Mouse (Mus musculus) naive thymus-derived CD4-positive, alpha-beta T cell, adult 2 months (primary cell): Measurements from ENCODE around the gene Idua.
"Not testable (repeated sequence)": the region's sequence is repeated elsewhere in the genome, so short reads cannot be mapped to it uniquely, and the experiment has no call there.

Experiments
- DNase-seq: peaks from one replicate; pipeline ENCODE4 v3.0.0-alpha.2; 2011; ENCODE audit warnings: low read depth

Idua gene

DNA sequence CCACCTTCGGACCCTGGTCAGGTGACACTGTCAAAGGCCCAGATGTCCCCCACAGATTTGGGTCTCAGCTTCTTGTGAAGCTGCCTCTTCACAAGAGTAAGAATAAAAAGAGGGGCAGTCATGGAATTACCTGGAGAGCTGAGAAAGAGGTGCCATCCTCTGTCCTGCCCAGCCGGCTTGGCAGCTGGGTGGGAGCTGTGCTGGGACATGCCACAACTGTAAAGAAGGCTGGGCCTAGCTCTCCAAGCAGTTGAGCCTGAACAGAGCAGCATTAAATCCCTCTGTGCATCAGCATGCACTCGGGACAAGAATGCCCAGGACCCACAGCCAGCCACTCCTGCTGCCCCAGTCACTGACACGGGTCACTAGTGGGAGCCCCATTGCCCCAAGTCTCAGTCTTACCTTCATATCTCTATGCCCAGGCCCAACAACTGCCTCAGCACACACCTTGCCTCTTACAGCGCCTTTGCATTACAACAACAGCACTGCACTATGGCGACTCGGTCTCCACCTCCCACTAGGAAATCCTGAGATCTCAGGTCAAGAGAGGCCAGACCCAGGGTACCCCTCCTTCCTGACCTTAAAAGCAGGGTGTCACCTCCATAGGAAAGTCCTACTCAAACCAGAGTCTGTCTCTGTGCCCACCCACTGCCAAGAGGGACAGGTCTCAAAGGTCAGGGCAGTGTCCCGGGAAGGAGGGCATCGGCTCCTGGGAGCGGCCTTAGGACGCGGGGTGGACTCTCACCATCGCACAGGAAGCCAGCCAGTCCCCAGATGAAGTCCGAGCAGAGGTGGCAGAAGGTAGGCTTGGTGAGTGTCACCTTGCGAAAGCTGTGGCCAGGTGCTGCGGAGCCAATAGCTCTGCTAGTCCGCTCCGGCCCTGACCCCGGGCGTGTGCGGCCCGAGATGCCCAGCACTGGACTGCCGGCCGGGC is at the start of gene Idua:
Gene Idua, plus strand, starts transcription at position 634 of the 934 bp plus-strand sequence.
- peak; percentile 13 for DNase-seq

GRCm38 (mm10) chr5:108610426-108610825 is 49.7 kb upstream of the Idua start:
- no peak for DNase-seq

GRCm38 (mm10) chr5:108621870-108622269 is 38.3 kb upstream of the Idua start:
- DNase-seq = no peak

DNA sequence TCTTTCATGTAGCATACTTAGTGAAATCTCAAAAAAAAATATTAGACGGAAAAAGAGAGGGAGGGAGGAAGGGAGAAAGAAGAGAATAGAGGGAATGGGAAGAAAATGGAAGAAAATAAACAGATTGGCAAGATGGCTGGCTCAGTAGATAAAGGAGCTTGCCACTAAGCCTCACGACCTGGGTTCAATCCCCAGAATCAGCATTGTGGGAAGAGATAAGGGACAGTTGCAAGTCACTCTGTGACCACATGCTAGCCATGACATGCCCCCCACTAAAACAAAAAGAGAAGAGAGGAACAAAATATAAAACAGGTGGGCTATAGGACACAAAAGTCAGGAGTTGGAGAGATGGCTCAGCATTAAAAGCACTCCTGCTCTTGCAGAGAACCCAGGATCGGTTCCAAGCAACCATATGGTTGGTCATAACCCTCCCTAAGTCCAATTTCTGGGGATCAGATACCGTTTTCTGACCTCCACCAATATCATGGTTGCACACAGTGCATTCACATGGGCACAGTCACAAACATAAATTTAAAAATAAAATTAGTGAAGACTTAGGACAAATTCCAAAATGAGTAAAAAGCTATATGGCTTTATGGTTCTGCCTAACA is 34.0 kb upstream of the Idua start:
- no peak for DNase-seq

DNA sequence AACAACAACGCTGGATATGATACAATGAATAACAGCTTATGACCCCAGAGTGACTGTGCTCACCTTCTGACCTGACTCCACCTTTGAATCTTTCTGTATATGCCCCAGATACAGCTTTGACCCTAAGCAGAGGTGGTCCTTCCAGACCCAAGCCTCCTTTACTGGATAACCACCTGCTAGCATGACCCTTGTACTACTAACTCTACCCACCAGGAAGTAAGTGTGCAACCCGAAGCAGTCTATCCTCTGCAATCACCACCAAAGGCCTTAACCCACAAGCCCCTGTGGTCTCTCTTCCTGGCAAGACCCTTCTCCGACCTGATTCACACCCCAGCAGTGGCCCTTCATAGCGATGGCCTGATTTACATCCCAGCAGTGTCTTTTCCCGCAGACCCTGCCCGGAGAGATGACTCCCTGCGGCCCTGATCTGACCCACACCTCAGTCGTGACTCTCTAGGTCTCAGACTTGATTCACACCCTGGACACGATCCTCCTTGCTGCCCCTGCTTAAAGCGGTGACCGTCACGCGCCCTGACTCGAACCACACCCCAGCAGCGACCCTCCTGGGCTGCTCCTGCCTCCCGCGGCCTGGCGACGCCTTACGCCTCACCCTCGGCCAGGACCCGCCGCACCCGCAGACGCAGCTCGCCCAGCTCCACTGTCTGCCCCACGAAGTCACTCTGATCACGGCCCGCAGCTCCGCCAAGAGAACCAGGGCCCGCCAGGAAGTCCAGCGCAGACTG is 31.1 kb upstream of the Idua start:
- DNase-seq = peak; percentile 61

DNA sequence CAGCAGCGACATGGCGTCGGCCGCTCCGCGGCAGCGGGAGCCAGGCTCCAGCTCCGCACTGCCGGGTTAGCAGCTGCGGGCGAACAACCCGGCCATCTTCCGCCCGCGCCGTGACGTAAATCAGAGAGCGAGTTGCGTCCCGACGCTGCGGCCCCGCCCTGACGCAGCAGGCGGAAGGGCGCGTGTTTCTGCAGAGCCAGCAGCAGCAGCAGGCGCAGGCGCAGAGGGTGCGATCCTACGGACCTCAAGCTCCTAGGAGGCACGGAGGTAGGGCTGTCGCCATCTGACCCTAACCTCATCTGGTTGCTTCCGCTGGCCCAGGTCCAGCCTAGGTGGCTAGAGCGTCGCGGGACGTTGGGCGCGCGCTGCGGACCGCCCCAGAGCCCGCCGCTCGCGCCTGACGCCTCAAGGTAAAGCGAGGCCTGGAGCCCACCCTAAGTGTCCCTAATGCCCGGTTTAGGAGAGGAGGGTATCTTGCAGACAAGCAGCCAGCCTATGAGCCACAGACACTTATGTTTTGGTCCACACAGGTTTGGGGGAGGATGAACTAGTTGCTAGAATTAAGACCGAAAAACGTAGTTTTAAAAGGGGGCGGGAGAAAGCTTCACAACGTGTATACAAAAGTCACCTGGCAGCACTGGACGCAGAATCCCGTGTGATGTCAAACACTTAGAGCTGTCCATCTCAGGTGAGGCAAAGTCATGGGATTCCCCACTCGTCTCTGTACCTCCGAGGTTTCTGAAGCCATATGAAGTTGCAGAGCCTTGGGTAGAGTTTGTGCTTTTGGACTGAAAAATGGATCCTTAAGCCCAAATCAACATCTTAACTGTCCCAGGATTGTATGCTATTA is 30.3 kb upstream of the Idua start, which contains the start of the genes Gak and Tmem175:
Gene Gak, minus strand, starts transcription at position 122 of the 850 bp plus-strand sequence.
Gene Tmem175, plus strand, starts transcription at position 137 of the 850 bp plus-strand sequence.
- DNase-seq = peak; percentile 96

DNA sequence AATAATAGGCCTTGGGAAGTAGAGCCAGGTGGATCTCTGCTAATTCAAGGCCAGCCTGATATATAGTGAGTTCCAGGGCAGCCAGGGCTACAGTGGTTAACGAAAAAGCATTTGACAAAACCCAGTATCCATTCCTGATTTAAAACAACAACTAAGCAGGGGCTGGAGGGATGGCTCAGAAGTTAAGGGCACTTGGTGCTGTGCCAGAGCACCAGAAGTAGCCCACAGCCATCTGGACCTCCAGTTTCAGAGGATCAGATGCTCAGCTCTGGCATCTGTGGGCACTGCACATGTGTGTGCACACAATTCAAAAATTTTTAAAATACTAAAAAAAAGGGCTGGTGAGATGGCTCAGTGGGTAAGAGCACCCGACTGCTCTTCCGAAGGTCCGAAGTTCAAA is 26.5 kb upstream of the Idua start:
- no peak for DNase-seq

DNA sequence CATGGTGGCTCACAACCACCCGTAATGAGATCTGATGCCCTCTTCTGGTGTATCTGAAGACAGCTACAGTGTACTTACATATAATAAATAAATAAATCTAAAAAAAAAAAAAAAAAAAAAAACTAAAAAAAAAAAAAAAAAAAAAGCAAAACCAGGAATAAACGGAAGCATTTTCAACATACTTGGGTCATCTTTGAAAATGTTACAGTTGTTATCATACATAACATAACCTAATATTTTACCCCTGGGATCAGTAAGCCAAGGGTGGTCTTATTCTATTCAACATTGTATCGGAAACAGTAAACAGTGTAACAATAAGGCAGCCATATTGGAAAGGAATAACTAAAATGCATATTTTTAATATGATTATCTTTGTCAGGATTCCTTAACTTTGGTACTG is 26.0 kb upstream of the Idua start:
- DNase-seq = not testable (repeated sequence)

- no peak for DNase-seq
Observed at GRCm38 (mm10) chr5:108636172-108636571, 24.0 kb upstream of the Idua start.

GRCm38 (mm10) chr5:108643674-108644073 is 16.5 kb upstream of the Idua start:
- DNase-seq = no peak

GRCm38 (mm10) chr5:108645651-108646342 is 14.3 kb upstream of the Idua start:
- no peak for DNase-seq

GRCm38 (mm10) chr5:108646343-108646660 is 13.8 kb upstream of the Idua start:
- no peak for DNase-seq

GRCm38 (mm10) chr5:108647311-108647710 is 12.8 kb upstream of the Idua start:
- DNase-seq = no peak

DNA sequence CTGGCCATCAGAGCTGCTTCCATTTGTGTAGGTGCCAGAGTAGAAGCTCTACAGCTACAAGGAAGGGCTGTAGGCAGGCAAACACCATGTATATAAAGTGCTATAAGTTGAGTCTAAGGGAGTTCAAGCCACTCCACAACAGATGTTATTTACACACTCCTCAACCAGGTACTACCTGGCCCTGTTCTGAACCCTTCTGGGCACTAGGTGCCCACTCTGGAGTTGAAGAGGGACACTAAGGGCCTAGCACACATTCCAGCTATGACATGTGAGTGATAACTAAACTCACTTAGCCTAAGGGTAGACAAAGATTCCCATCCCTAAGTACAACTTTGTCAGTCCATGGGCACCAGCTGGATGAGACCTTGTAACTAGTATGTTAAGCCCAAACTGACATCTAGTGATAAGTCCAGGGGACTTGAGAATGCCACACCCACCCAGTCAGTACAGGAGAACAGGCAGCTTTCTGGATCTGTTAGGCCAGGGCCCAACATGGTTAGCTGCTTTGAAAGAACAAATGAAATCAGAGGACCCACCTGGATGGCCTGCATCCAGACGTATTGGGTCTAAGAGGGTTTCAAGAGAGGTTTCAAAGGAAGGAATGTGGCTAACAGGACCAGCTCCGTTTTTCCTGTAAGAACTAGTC is 12.2 kb upstream of the Idua start:
- no peak for DNase-seq

DNA sequence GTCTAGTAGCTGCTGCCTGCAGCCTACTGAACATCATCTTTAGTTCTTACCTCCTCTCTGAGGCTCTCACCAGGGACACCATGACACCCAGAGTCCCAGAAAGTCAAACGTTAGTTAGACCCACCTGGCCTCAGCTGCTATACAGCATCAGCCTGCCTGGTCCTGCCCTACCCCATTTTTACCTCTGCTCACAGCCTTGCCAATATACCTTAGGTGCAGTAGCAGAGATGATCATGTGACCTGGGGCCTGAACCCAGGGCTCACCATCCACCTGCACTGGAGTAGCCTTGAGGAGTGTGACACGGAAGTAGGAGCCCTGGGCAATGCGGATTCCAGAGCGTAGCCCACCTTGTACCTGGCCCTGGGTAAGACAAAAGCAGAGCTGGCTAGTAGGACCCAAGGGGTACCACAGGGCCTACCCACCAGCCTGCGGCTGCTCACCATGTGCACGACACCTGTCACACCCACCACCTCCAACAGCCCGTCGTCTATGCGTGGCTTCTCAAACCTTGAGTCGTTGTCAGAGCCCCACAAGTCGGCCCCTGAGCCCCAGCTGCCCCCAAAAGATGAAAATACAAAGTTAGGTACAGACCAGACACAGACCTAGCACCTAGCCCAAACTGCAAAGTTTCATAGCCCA is 11.1 kb upstream of the Idua start:
- no peak for DNase-seq

DNA sequence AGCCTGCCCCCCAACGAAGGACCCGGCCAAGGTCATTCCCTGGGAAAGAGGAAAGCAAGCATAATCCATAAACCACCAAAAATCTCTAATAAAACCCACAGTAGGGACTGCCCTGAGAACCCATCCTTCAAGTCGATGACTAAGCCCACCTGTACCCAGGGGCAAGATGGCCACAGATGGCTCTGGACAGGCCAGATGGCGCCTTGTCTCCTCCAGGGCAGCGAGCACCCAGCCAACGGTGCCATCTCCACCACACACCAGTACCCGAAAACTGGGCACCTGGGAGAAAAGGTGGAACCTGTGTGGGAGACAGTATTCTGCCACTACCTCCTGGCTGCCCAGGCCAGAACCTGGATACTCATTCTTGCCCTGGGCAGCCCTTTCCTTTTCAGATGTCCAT is 9.8 kb upstream of the Idua start:
- DNase-seq = no peak

DNA sequence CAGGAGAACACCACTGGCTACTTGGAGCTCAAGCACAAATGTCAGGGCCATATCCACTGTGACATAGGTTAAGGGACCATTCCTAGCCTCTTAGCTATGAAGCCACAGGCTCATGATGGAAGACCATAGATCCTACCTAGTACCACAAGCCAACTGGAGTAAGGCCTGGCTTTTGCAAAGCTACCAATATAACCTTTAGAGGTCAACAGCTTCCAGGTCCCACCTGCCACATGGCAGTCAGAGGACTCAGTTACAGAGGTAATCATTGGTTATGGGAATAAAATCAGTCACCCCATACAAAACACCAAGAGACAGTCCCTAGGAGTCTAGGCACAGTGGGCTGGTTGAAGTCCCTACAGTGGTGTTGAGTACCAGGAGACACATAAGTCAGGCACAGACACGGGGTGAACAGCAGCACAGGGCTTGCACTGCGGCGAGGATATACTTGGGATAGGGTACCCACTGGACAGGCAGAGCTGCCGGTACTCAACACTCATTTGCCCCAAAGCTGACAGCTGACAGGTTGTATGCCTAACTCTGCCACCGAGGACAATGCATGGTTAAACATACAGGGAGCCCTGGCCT is 8.9 kb upstream of the Idua start:
- DNase-seq = no peak

- peak; percentile 85 for DNase-seq
Observed at GRCm38 (mm10) chr5:108651823-108652222, 8.3 kb upstream of the Idua start.

DNA sequence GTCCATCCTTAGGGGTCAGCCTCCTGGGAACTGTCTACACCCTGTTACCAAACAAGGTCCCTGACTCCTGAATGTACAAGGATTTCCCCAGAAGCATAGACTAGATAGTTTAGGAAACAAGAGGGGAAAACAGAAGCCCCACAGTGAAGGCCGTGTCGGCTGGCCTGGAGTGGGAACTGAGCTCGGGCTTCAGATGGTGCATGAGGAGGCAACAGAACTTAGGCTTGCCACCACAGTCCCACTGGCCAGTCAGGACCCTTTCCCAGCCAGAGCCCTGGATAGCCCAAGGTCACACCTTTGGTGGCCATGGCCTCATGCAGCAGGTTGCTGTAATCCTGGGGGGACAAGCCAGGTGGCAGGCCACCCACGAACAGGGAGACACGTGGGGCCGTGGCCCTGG is 6.8 kb upstream of the Idua start:
- no peak for DNase-seq
